Mouse (Mus musculus): ENCODE results near the gene Tti1.

DNA sequence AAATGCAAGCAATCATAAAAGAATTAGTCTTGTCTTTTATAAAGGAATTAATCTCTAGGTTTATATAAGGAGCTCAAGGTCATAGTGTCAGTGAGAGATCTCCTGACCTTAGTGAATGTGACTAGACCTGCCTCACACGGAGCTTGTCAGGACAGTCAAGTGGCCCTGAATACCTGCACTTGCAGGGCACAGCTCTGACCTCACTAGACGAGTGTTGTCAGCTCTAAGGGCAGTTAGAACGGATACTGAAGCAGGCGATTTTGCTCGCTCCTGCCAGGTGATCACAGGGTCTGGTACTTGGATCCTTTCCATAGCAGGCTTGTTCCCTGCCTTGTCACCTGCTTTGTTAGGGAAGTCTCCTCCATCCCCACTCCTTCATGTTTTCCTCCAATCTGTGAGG is 36.8 kb upstream of the Tti1 start:
- TF ChIP-seq POLR2A (IDR thresholded peaks at IDR 0.05; ENCODE audit: borderline replicate concordance, low read depth, low read length) (no peak), CTCF (IDR thresholded peaks at IDR 0.05; ENCODE audit: low read depth, low read length) (no peak)

Data from bone marrow macrophage, adult 2 months (primary cell).